In the genomic region with DNA sequence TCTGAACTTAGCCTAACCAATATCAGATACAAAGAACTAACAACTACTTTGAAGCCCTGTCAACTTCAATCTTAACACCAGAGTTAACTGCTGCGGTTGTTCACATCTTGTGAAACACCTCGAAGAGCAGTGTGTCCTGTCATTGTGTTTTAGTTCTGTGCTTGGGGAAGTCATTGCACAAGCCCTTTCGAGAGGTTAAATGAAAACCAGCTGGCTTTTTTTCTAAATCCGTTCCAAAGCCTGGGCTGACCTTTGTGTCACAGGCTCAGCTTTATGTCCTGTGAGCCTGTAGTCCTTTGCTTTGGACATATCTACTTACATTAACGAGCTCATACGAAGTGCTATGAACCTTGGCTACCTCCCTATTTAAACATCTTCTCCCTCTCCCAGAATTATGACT, we compare ENCODE assay signal across 12 mouse cellular contexts. TPM values are rescaled to one million over a fixed set of nuclear protein-coding genes. Genes with fewer than 3 reads are reported as not detected.
DNase-seq lines count a peak whose midpoint lies in the region; ATAC-seq and TF ChIP-seq lines count a peak whose summit lies in the region.
"Had no signal": no experiment of that assay in that cellular context is flagged by ENCODE, and none has a peak within 500 bp of the region (broad histone marks: within the 10 kb centered on the region; RNA-seq: fewer than 3 reads in every experiment).

No protein-coding gene starts in this region.

- peak overlapping the region; percentile 60 for H3K27ac ChIP-seq in heart, postnatal 0 days (ENCODE audit: low read depth)
- H3K27ac ChIP-seq in cerebellum, adult 2 months (ENCODE audit: insufficient read depth, low read length) = no peak overlapping the region
- H3K27ac ChIP-seq: embryonic facial prominence, embryonic 13.5 days; forebrain, embryonic 12.5 days; hindbrain, embryonic 13.5 days; lung, embryonic 15.5 days had no signal

- no peak for DNase-seq in heart, postnatal 0 days (ENCODE audit: low spot score)
- no peak for DNase-seq in heart, adult 9 months (ENCODE audit: low spot score in 2 of 2)
- DNase-seq in 416B (ENCODE audit: low read depth) (peak; percentile 45), adipocyte (ENCODE audit: low spot score) (peak; percentile 80)
- peak; percentile 30 for DNase-seq in lung, postnatal 10 days
- DNase-seq in cerebellum, adult 2 months = no peak
- DNase-seq: cerebellum, adult 11-12 months had no signal

- WGBS in heart, postnatal 0 days = 35% methylated on average over 6 of the region's 6 CpGs
- WGBS in cerebellum, adult 2 months = 82% methylated on average over 6 of the region's 6 CpGs

- no peak overlapping the region for H3K4me2 ChIP-seq in heart, postnatal 0 days (ENCODE audit: low read depth, low read length)
- H3K4me2 ChIP-seq: embryonic facial prominence, embryonic 13.5 days; forebrain, embryonic 12.5 days; hindbrain, embryonic 13.5 days; lung, embryonic 15.5 days had no signal

- no peak for TF ChIP-seq POLR2A in cerebellum, adult 2 months (IDR thresholded peaks at IDR 0.05; ENCODE audit: borderline replicate concordance, insufficient read depth, low read length)

- no peak for ATAC-seq in heart, postnatal 0 days (ENCODE audit: insufficient read depth, low read depth)
- ATAC-seq in megakaryocyte-erythroid progenitor cell, adult 5-6 weeks (replicated peaks; ENCODE audit: low FRiP score, low TSS enrichment, poor library complexity, severe bottlenecking) = no peak

- TF ChIP-seq EP300 in heart, postnatal 0 days (IDR thresholded peaks at IDR 0.05; ENCODE audit: low read depth) = no peak

- H3K27me3 ChIP-seq in heart, postnatal 0 days (ENCODE audit: control insufficient read depth, insufficient read depth, low read length) = no peaks in the 10 kb centered on the region
- no peaks in the 10 kb centered on the region for H3K27me3 ChIP-seq in cerebellum, adult 2 months (ENCODE audit: control insufficient read depth, insufficient read depth, low read length)
- H3K27me3 ChIP-seq: lung, embryonic 15.5 days had no signal

- no peak overlapping the region for H3K4me3 ChIP-seq in heart, postnatal 0 days (ENCODE audit: low read depth, low read length)
- H3K4me3 ChIP-seq in cerebellum, adult 2 months (replicated peaks; ENCODE audit: insufficient read depth, low read depth, low read length) = no peak overlapping the region
- H3K4me3 ChIP-seq: embryonic facial prominence, embryonic 13.5 days; forebrain, embryonic 12.5 days; hindbrain, embryonic 13.5 days; lung, embryonic 15.5 days had no signal

- no peaks in the 10 kb centered on the region for H3K36me3 ChIP-seq in heart, postnatal 0 days (replicated peaks; ENCODE audit: control insufficient read depth, insufficient read depth, low read length)
- H3K36me3 ChIP-seq: embryonic facial prominence, embryonic 13.5 days; forebrain, embryonic 12.5 days; hindbrain, embryonic 13.5 days; lung, embryonic 15.5 days had no signal

- no peaks in the 10 kb centered on the region for H3K9me3 ChIP-seq in heart, postnatal 0 days (replicated peaks; ENCODE audit: control insufficient read depth, low read length)
- H3K9me3 ChIP-seq: embryonic facial prominence, embryonic 13.5 days; forebrain, embryonic 12.5 days; hindbrain, embryonic 13.5 days; lung, embryonic 15.5 days had no signal

- H3K9ac ChIP-seq in heart, postnatal 0 days (replicated peaks; ENCODE audit: low read depth, low read length) = no peak overlapping the region
- H3K9ac ChIP-seq: embryonic facial prominence, embryonic 13.5 days; forebrain, embryonic 12.5 days; hindbrain, embryonic 13.5 days; lung, embryonic 15.5 days had no signal

- H3K4me1 ChIP-seq in heart, postnatal 0 days (ENCODE audit: control insufficient read depth, insufficient read depth) = peaks cover 41% of the 10 kb centered on the region
- no peaks in the 10 kb centered on the region for H3K4me1 ChIP-seq in cerebellum, adult 2 months (ENCODE audit: control insufficient read depth, insufficient read depth, low read length)

- no peak for TF ChIP-seq CTCF in heart, postnatal 0 days (IDR thresholded peaks at IDR 0.05; ENCODE audit: low read depth)
- TF ChIP-seq CTCF in cerebellum, adult 2 months (IDR thresholded peaks at IDR 0.05; ENCODE audit: borderline replicate concordance, insufficient read depth, low read depth, low read length) = no peak

RNA-seq across cellular contexts. Expression of gene Hopx, which starts 17.2 kb away (rescaled TPM):
- 510 and 558 TPM in 2 replicates for total RNA-seq in heart, postnatal 0 days (2014; rRNA removed; ENCODE audit: low replicate concordance)
- polyA plus RNA-seq in heart, postnatal 0 days (2015; fragmentation: Nextera tagmentation; extraction: Ambion mirVana) = 41.0 and 42.6 TPM in 2 replicates
- 238 and 272 TPM in 2 replicates for polyA plus RNA-seq in cerebellum, adult 2 months (2012; rRNA removed)
- total RNA-seq in megakaryocyte-erythroid progenitor cell, adult 5-6 weeks (2014; fragmentation: Nextera tagmentation) = 1.9 and 4.7 TPM in 2 replicates
- 1.3 and 2.4 TPM in 2 replicates for total RNA-seq in megakaryocyte-erythroid progenitor cell, adult 5-6 weeks (2017)

Comparison
In these comparisons a context has a peak if more than half of its experiments do, and no peak if none do; other contexts are left out.
1. DNase-seq: peak in 416B (single experiment), adipocyte (single experiment) and lung, postnatal 10 days (single experiment); none in heart, postnatal 0 days (single experiment), heart, adult 9 months (0 of 2) and cerebellum, adult 2 months (0 of 2).
2. RNA of gene Hopx, which starts 17.2 kb away (total RNA-seq): 510 to 558 TPM in heart, postnatal 0 days; 1.3 to 4.7 TPM in megakaryocyte-erythroid progenitor cell, adult 5-6 weeks; every median in the first group is over 10 times any median in the second.